Mouse (Mus musculus) G1E (cell line): Measurements from ENCODE around the gene Dnm2.

Experiments
- CTCF ChIP-seq: IDR thresholded peaks from 2 replicates; pipeline ENCODE4 v1.5.1; 2012; ENCODE audit warnings: low read depth, low read length, inconsistent platforms, mixed read lengths
- GATA1 ChIP-seq: IDR thresholded peaks from 2 replicates; pipeline ENCODE4 v1.6.1; 2012; ENCODE audit warnings: borderline replicate concordance, low read length, inconsistent platforms, mixed read lengths
- GATA2 ChIP-seq: IDR thresholded peaks from 2 replicates; pipeline ENCODE4 v1.6.1; 2012; ENCODE audit warnings: low read depth, low read length, inconsistent platforms, borderline replicate concordance
- POLR2AphosphoS5 ChIP-seq: IDR thresholded peaks from 2 replicates; pipeline ENCODE4 v1.6.1; 2012; ENCODE audit warnings: low read depth, low read length, inconsistent platforms; ENCODE audit not compliant: insufficient replicate concordance
- TAL1 ChIP-seq: conservative IDR thresholded peaks from 2 replicates; pipeline ENCODE4 v1.6.1; 2012; ENCODE audit warnings: low read depth, low read length, inconsistent platforms, mixed read lengths

- TF ChIP-seq CTCF (no peak), GATA1 (no peak), TAL1 (no peak), POLR2AphosphoS5 (no peak), GATA2 (no peak)
Observed at GRCm38 (mm10) chr9:21525142-21525936, 100.6 kb downstream of the Dnm2 start.
